Mouse (Mus musculus) liver, embryonic 14.5 days (tissue): ENCODE measurements at regions not wholly inside any gene's neighbourhood (a gene's known extent, or its start where the extent isn't known, plus 50 kb on each side); places are given as distances from the start of the nearest gene placed in this dataset.

ENCODE experiments used
- CTCF ChIP-seq: IDR thresholded peaks from 2 replicates; pipeline ENCODE4 v1.5.1; 2016; ENCODE audit warnings: antibody characterized with exemption, low read depth, control low read depth
- EP300 ChIP-seq: IDR thresholded peaks from 2 replicates; pipeline ENCODE4 v1.6.1; 2016; ENCODE audit warnings: antibody characterized with exemption, low read depth

GRCm38 (mm10) chr2:131749746-131750145 is 109.8 kb downstream of the Erv3 start:
- TF ChIP-seq CTCF (no peak), EP300 (no peak)
